Mouse (Mus musculus): Measurements from ENCODE around the gene Rab37. TPM values are rescaled to one million over a fixed set of nuclear protein-coding genes. Genes with fewer than 3 reads are reported as not detected.
A peak's percentile ranks its signal among the peaks of the same experiment; 100 is the strongest.

Gene Rab37
- total RNA-seq, 2 experiments from 2014 or later: 0.67 to 0.75 TPM

GRCm38 (mm10) chr11:115161578-115162204 is 70.5 kb downstream of the Rab37 start:
- intact Hi-C loops (cut with DNase I): loop anchor here (1.0 to 2.0 kb wide), 2 partner anchors 22 to 109 kb away; no protein-coding TSS in a partner anchor
- no peak for DNase-seq (ENCODE audit: low spot score)

DNA sequence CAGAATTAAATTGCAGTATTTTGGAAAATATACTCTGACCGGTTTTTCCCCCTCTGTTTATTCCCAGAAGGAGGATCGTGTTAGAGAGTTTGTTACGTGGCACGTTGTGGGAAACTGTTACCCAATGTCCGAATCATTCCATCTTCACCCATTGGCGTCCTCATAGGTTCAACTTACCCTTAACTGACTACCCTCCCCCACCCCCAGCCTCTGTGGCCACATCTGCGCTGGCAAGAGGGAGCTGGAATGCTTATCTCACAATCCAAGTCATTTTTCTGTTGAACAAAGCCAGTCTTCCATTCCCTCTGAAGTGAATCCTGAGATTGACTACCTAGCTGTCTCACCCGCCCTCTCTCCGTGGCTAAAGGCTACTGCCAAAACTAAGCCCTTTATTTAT is 71.0 kb downstream of the Rab37 start:
- intact Hi-C loops (cut with DNase I): no loop called here

GRCm38 (mm10) chr11:115162832-115163480 is 71.7 kb downstream of the Rab37 start, which contains the start of gene Slc9a3r1:
Gene Slc9a3r1, plus strand, starts transcription at chr11:115163341.
- intact Hi-C loops (cut with DNase I): no loop called here
- peak; percentile 98 for DNase-seq (ENCODE audit: low spot score)

More for the DNA sequence above, 71.0 kb downstream of the Rab37 start:
- DNase-seq (ENCODE audit: low spot score): no peak

DNA sequence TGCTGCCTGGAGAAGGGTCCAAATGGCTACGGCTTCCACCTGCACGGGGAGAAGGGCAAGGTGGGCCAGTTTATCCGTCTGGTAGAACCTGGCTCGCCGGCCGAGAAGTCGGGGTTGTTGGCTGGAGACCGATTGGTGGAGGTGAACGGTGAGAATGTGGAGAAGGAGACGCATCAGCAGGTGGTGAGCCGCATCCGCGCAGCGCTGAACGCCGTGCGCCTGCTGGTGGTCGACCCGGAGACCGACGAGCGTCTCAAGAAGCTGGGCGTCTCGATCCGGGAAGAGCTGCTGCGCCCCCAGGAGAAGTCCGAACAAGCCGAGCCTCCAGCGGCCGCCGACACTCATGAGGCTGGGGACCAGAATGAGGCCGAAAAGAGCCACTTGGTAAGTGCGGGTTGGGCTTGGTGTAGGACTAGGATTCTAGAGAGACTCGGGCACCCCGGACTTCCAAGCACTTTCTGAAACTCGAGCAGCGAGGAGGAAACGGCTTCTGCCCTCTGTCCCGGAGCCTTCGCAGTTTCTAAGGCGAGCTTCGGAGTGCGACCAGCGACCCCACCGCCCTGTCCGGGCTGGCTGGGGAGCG is 72.4 kb downstream of the Rab37 start:
- intact Hi-C loops (cut with DNase I): no loop called here
- no peak for DNase-seq (ENCODE audit: low spot score)

- intact Hi-C loops (cut with DNase I): no loop called here
- no peak for DNase-seq (ENCODE audit: low spot score)
Observed at GRCm38 (mm10) chr11:115164341-115164975, 73.2 kb downstream of the Rab37 start.

DNA sequence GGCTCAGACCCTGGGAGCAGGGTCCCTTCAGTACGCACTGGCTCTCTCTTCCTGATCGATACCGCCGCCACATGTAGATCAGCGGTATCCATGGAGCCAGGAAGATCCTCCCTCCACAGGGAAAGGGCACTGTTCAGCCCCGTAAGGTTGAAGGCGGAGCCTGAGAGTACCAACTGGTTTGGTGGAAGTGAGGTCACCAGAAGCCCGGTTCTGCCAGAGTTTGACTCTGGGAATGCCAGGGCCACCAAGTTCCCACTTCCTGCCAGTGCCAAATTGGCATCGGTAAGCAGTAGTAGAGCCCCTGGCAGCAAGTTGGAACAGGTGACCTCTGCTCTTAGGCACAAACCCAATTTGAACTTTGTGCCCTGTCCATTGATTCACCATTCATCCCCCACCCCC is 73.7 kb downstream of the Rab37 start:
- intact Hi-C loops (cut with DNase I): no loop called here
- no peak for DNase-seq (ENCODE audit: low spot score)

- DNase-seq (ENCODE audit: low spot score): no peak
- intact Hi-C loops (cut with DNase I): no loop called here
Observed at GRCm38 (mm10) chr11:115166776-115167175, 75.5 kb downstream of the Rab37 start.

DNA sequence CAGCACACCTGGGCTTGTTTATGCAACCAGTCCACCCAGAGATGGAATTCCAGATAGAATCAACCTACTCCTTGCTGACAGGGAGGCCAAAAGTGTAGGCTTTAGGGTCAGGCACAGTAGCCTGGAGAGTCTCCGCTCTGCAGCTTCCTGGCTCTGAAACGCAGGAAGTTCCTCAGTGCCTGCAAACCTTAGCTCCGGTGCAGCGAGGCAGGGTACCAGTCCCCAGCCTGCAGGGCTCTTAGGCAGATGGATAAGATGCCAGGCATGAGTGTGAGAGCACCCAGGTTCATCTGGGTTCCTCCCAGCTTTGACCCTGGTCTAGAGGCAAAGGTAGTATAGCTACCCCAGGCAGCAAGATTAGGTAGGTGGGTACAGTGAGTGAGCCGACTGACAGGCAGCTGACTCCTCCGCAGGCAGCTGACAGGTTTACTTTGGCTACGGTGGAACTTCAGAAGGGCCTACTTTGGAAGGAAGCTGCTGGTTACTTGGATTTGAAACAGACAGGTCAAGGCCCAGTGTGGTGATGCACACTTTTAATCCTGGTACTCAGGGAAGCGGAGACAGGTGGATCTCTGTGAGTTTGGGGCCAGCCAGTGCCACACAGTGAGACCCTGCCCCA is 76.5 kb downstream of the Rab37 start:
- no peak for DNase-seq (ENCODE audit: low spot score)
- intact Hi-C loops (cut with DNase I): no loop called here

DNA sequence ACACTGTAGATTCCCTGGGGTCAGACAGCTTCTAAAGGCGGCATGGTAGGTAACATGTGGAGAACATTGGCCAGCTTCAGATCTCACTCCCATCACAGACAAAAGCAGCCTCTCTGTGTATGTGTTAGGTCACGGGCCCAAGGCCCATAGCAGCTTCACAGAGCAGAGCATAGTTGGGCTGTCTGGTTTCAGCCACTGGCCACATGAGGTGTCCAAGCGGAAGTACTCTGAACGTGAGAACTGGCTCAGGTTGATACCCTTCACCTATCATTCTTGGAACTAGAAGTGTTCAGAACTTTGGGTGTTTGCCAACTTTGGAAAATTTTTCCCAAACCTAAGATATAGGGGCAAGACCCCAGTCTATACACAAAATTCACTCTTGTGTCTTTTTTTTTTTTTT is 78.2 kb downstream of the Rab37 start:
- DNase-seq (ENCODE audit: low spot score): no peak
- intact Hi-C loops (cut with DNase I): no loop called here

GRCm38 (mm10) chr11:115171125-115171524 is 79.9 kb downstream of the Rab37 start:
- intact Hi-C loops (cut with DNase I): no loop called here
- DNase-seq (ENCODE audit: low spot score): no peak

- intact Hi-C loops (cut with DNase I): no loop called here
- DNase-seq (ENCODE audit: low spot score): no peak
Observed at GRCm38 (mm10) chr11:115172825-115173287, 81.6 kb downstream of the Rab37 start.

- no peak for DNase-seq (ENCODE audit: low spot score)
- intact Hi-C loops (cut with DNase I): no loop called here
Observed at GRCm38 (mm10) chr11:115173549-115174339, 82.5 kb downstream of the Rab37 start.

- intact Hi-C loops (cut with DNase I): no loop called here
- no peak for DNase-seq (ENCODE audit: low spot score)
Observed at GRCm38 (mm10) chr11:115176399-115177190, 85.4 kb downstream of the Rab37 start.

DNA sequence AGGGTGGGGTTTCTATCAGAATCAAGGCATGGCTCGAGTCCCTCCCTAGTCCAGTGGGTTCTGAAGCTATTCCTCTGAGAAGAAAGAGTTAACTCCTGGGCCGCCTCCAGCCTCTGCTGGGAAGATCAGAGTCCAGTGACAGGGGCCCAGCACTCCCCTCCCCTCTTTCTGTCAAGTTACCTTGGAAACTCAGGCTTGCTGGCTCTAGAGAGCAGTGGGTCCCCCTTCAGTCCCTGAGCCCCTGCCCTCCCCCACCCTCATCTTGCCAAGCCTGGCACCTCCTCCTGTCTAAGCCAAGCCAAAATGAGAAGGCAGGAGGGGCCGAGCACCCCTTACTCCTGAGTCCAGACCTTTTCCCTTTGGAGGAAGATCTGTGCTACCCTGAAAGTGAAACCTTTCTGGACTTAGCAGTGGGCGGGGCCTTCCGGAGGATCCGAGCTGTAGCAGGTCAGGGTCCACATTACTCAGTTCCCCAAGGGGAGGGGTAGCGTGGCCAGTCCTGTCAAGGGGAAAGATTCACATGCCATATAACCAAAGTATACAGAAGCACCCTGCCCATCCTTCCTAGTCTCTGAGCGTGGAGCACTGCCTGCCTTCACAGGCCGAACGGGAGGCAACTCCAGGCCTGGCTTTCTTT is 86.4 kb downstream of the Rab37 start:
- no peak for DNase-seq (ENCODE audit: low spot score)
- intact Hi-C loops (cut with DNase I): no loop called here

GRCm38 (mm10) chr11:115178766-115179165 is 87.5 kb downstream of the Rab37 start:
- intact Hi-C loops (cut with DNase I): no loop called here
- no peak for DNase-seq (ENCODE audit: low spot score)

- no peak for DNase-seq (ENCODE audit: low spot score)
- intact Hi-C loops (cut with DNase I): no loop called here
Observed at GRCm38 (mm10) chr11:115179191-115179590, 88.0 kb downstream of the Rab37 start.

DNA sequence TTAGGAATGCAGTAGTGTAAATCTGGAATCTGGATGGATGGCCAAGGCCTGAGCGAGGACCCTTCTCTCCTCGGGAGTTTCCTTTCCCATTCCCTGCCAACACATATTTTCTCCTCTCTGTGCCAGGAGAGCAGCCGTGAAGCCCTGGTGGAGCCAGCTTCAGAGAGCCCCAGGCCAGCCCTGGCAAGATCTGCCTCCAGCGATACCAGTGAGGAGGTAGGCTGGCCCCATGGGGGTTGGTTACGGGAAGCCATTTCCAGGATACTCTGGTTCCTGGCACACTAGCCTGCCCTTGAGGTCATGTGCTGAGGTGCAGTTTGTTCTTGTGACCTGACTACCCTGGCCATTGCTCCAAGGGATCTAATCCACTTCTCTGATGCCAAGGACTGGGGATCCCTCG is 88.7 kb downstream of the Rab37 start:
- intact Hi-C loops (cut with DNase I): loop anchor here (5.0 kb wide), 1 partner anchor 98 kb away; no protein-coding TSS in a partner anchor
- DNase-seq (ENCODE audit: low spot score): no peak
